Mouse (Mus musculus) neural tube, embryonic 14.5 days (tissue): ENCODE results near the gene Atp6v0e2. TPM values are rescaled to one million over a fixed set of nuclear protein-coding genes. Genes with fewer than 3 reads are reported as not detected.

ENCODE experiments used
- ATAC-seq: fragments of 200-750 bp; cut with Nextera tagmentation; 2 replicates; pipeline ENCODE4 v1.8.0; 2017; ENCODE audit warnings: low read depth, mild to moderate bottlenecking, moderate TSS enrichment, moderate library complexity
- H3K27ac ChIP-seq: fragments of 300-500 bp; sonication (generic); 2 replicates; pipeline ENCODE4 v1.5.1; 2014; ENCODE audit warnings: low read depth, mild to moderate bottlenecking, control low read depth, low read length, moderate library complexity, mixed read lengths
- H3K27me3 ChIP-seq: fragments of 300-500 bp; sonication (generic); 2 replicates; pipeline ENCODE4 v1.6.1; 2014; ENCODE audit warnings: low read length; ENCODE audit not compliant: control insufficient read depth, insufficient read depth
- H3K36me3 ChIP-seq: fragments of 300-500 bp; sonication (generic); 2 replicates; pipeline ENCODE4 v1.6.1; 2014; ENCODE audit warnings: low read length, mixed read lengths; ENCODE audit not compliant: control insufficient read depth, insufficient read depth
- H3K4me1 ChIP-seq: fragments of 300-500 bp; sonication (generic); 2 replicates; pipeline ENCODE4 v1.6.1; 2014; ENCODE audit warnings: low read length; ENCODE audit not compliant: control insufficient read depth, insufficient read depth
- H3K4me2 ChIP-seq: fragments of 300-500 bp; sonication (generic); 2 replicates; pipeline ENCODE4 v1.6.1; 2014; ENCODE audit warnings: mild to moderate bottlenecking, low read depth, low read length, control low read depth
- H3K4me3 ChIP-seq: fragments of 300-500 bp; sonication (generic); 2 replicates; pipeline ENCODE4 v1.5.1; 2014; ENCODE audit warnings: low read depth, low read length, control low read depth, mixed read lengths
- H3K9ac ChIP-seq: fragments of 300-500 bp; sonication (generic); replicated peaks from 2 replicates; pipeline ENCODE4 v1.6.1; 2014; ENCODE audit warnings: low read depth, mild to moderate bottlenecking, control low read depth, low read length, mixed read lengths
- H3K9me3 ChIP-seq: fragments of 300-500 bp; sonication (generic); 2 replicates; pipeline ENCODE4 v1.6.1; 2016; ENCODE audit warnings: low read length; ENCODE audit not compliant: control insufficient read depth
- WGBS: fragments of 180-500 bp; shearing (Covaris S2); extraction: QIAGEN DNeasy Blood & Tissue Kit; methylation state at CpG from one replicate; pipeline ENCODE4 v1.1.7; 2014; 5-methylcytosine and 5-hydroxymethylcytosine counted together
- polyA plus RNA-seq: library from polyadenylated mRNA; unstranded; fragments of >200 nt; fragmentation: Nextera tagmentation; extraction: Ambion mirVana; gene quantifications from 2 replicates; pipeline ENCODE4 v1.2.1, GENCODE M21; 2014

Gene Atp6v0e2
- polyA plus RNA-seq, 1 experiment from 2014 or later: 275 TPM

DNA sequence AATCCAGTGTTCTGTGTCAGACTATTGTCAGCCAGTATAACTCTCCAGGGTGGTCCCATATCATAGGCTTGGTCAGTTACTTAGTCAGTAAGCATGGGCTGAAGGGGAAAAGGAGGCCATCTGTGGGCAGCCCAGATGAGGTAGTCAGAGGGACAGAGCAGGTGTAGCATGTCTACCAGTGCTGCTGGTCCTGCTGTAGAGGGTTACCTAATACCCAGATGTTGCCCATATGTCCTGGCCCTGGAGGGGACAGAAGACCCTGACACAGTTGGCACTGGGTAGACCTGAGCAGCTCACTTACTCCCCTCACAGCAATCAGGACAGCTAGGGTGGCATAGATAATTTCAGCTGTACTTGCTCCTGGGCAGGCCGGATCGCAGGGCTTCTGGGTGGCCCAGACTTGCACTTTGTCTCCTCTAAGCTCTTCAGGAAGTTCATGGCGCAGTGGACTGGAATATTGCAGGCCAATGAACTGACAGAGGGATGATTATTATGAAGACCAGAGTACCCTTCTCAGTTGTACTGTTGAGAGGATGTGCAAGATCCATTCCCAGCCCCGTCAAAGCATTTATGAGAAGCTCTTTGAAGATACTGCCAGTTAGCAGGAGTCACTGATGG, 28.4 kb downstream of the Atp6v0e2 start:
- no peaks in the 10 kb centered on the region for H3K4me1 ChIP-seq
- no peak overlapping the region for H3K4me2 ChIP-seq
- H3K9me3 ChIP-seq: no peaks in the 10 kb centered on the region
- no peak overlapping the region for H3K9ac ChIP-seq
- no peak overlapping the region for H3K27ac ChIP-seq
- H3K27me3 ChIP-seq: no peaks in the 10 kb centered on the region
- 95% methylated on average over 4 of the region's 4 CpGs for WGBS
- no peak overlapping the region for H3K4me3 ChIP-seq
- H3K36me3 ChIP-seq: peaks cover 7% of the 10 kb centered on the region; the same call in 1 of the 2 replicates
- no peak for ATAC-seq

DNA sequence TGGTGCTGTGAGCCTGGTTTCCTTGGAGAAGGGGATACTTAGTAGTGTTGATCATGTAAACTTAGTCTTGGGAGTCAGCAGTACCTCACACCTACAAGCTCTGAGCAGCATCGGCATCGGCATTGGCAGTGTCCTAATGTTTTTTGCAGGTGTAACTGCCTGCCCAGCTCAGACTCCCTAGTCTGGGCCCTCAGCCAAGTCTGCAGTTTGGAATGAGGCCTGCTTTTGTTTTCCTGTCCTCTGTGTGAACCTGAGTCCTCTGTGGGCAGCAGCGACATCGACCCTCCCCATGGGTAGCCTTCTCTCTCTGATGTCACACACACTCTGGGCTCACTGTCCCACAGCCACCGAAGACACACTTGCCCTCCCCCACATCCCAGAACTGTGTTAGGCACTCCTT, 28.9 kb downstream of the Atp6v0e2 start:
- H3K27me3 ChIP-seq: no peaks in the 10 kb centered on the region
- no peaks in the 10 kb centered on the region for H3K9me3 ChIP-seq
- H3K4me3 ChIP-seq: no peak overlapping the region
- H3K9ac ChIP-seq: no peak overlapping the region
- ATAC-seq: no peak; the same call in 1 of the 2 replicates
- no peak overlapping the region for H3K27ac ChIP-seq
- no peaks in the 10 kb centered on the region for H3K4me1 ChIP-seq
- WGBS: 42% methylated on average over 5 of the region's 5 CpGs
- H3K36me3 ChIP-seq: peaks cover 4% of the 10 kb centered on the region; the same call in 1 of the 2 replicates
- no peak overlapping the region for H3K4me2 ChIP-seq

DNA sequence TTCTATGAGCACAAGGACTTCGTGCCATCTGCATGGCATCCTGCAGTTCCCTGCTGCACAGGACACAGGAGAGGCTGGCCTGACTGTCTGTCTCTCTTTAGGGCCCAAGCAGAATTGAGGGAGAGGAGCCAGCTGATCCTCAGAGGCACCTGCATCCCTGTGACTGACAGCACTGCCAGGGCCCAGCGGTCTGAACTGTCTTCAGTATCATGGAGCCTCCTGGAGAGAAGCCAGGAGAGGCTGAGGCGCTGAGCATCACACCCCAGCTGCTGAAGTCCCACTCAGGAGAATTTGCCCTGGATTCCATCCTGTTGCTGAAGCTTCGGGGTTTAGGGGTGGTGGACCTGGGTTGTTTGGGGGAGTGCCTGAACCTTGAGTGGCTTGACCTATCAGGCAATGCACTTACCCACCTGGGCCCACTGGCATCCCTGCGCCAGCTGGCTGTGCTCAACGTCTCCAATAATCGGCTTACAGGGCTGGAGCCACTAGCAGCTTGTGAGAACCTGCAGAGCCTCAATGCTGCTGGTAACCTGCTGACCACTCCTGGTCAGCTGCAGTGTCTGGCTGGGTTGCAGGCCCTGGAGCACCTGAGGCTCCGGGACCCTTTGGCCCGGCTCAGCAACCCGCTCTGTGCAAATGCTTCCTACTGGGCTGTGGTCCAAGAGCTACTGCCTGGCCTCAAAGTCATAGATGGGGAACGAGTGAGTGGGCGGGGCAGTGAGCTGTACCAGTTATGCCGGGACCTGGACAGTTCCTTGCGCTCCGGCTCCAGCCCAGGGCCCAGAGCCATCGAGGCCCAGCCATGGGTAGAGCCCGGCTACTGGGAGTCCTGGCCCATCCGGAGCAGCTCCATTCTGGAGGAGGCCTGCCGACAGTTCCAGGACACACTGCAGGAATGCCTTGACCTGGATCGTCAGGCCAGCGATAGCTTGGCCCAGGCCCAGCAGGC, 30.9 kb downstream of the Atp6v0e2 start:
- H3K9ac ChIP-seq: no peak overlapping the region
- H3K9me3 ChIP-seq: no peaks in the 10 kb centered on the region
- WGBS: 79% methylated on average over 21 of the region's 21 CpGs
- peak; percentile 22; the same call in 1 of the 2 replicates for ATAC-seq
- peaks cover 3% of the 10 kb centered on the region; the same call in 1 of the 2 replicates for H3K36me3 ChIP-seq
- no peak overlapping the region for H3K4me3 ChIP-seq
- no peaks in the 10 kb centered on the region for H3K4me1 ChIP-seq
- H3K27ac ChIP-seq: no peak overlapping the region
- H3K27me3 ChIP-seq: no peaks in the 10 kb centered on the region
- H3K4me2 ChIP-seq: no peak overlapping the region

DNA sequence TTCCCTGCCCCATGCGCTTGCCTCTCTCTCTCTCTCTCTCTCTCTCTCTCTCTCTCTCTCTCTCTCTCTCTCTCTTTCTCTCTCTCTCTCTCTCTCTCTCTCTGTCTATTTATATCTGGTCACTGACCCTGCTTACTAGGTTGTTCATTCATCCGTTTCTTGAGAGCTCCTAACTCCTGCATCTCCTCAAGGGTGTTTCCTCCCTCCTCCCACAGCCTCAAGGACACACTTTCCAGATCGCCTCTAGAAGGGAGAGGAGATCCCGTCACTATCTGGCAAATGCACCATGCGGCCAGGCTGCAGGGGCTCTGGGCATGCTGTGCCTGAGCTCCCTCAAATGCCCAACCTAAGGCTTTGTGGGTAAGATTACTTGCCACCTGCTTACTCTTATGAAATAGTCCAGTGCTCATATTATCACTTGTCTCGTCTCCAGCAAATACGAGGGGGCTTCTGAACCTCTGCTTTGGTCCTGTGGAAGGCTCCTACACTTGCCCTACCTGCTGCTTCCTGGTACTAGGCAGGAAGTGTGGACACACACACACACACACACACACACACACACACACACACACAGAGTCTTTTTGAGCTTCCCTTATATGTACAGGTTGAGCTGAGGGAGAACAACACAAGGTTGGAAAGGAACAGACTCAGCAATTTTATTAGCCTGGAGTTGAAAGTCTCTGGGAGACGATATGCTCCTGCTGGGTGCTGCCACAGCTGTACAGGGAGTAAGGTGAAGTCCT, 31.8 kb downstream of the Atp6v0e2 start:
- H3K4me1 ChIP-seq: no peaks in the 10 kb centered on the region
- H3K9ac ChIP-seq: no peak overlapping the region
- H3K36me3 ChIP-seq: peaks cover 3% of the 10 kb centered on the region; the same call in 1 of the 2 replicates
- no peak overlapping the region for H3K27ac ChIP-seq
- no peak for ATAC-seq
- no peak overlapping the region for H3K4me3 ChIP-seq
- no peaks in the 10 kb centered on the region for H3K9me3 ChIP-seq
- no peak overlapping the region for H3K4me2 ChIP-seq
- WGBS: 82% methylated on average over 8 of the region's 8 CpGs
- H3K27me3 ChIP-seq: no peaks in the 10 kb centered on the region

DNA sequence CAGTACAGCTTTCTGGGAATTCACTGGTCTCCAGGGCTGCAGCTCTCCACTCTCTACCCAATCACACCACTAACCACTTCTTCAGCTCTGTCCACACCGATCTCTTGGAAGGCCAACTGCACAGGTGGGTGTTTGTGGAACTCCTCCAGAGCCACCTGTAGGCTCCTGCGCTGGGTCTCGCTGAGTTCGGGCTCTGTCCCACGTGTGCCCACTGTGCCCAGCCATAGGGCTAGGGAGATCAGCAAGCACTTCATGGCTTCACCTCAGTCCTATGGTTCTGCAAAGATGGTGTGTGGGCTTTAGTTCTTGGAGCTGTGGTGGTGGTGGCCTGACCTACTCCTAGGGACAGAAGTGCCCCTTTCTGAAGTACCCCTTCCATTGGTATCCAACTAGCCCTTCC, 34.6 kb downstream of the Atp6v0e2 start:
- ATAC-seq: no peak

DNA sequence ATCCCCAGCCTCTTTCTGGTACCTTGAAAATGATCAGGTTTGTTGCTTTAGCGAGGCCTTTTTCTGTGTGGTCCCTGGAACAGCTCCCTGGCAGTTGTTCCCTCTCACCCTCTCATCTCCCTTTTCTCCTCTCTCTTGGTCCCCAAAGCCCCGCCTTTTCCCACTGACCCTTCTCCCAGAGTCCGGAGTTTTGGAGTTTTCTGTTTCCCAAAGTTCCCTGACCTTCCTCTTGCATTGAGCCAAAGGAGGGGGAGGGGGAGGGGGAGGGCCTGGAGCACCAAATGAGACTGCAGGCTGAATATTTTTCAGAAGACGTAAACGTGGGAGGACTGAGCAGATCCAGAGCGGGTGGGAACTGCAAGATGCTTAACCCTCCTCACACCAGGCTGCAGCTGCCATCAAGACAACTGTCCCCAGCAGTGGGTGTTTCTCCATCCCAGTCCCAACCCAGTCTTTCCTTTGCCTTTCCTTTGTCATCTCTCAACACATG, 35.2 kb downstream of the Atp6v0e2 start, which contains the start of gene Rarres2:
TSS of gene Rarres2 (minus strand) at position 218 of the 490 bp plus-strand sequence.
- no peak within 1 kb of the TSS for H3K4me3 ChIP-seq
- no peak for ATAC-seq
- H3K4me1 ChIP-seq: no peaks in the 10 kb centered on the region
- no peaks in the 10 kb centered on the region for H3K36me3 ChIP-seq
- H3K4me2 ChIP-seq: no peak within 1 kb of the TSS
- no peaks in the 10 kb centered on the region for H3K27me3 ChIP-seq
- no peaks in the 10 kb centered on the region for H3K9me3 ChIP-seq
- no peak within 1 kb of the TSS for H3K9ac ChIP-seq
- 45% methylated on average over 6 of the region's 6 CpGs for WGBS
- H3K27ac ChIP-seq: no peak within 1 kb of the TSS

More for the DNA sequence above, 34.6 kb downstream of the Atp6v0e2 start:
- Histone ChIP-seq H3K4me2 (no peak overlapping the region), H3K9me3 (no peaks in the 10 kb centered on the region), H3K27ac (no peak overlapping the region), H3K4me1 (no peaks in the 10 kb centered on the region), H3K4me3 (no peak overlapping the region), H3K36me3 (no peaks in the 10 kb centered on the region), H3K27me3 (no peaks in the 10 kb centered on the region), H3K9ac (no peak overlapping the region)
- 92% methylated on average over 5 of the region's 5 CpGs for WGBS

DNA sequence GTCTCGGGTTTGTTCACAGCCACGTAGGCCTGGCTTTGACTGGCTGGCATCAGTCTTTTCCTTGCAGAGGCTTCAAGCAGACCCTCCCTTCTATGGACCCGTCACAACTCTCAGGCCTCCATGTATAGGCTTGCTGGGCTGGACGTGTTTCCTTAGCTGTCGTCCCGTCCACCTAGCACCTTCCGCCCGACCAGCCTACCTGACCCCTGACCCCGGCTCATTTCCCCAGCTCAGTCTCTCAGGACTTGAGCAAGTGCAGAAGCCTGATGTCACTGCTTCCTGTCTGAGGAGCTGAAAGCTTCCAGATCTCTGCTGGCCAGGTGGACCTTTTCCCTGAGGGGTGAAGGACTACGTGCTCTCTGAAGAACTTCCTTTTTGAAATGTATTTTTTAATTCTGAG, 35.9 kb downstream of the Atp6v0e2 start:
- Histone ChIP-seq H3K4me2 (no peak overlapping the region), H3K4me3 (no peak overlapping the region), H3K27me3 (no peaks in the 10 kb centered on the region), H3K27ac (no peak overlapping the region), H3K4me1 (no peaks in the 10 kb centered on the region), H3K9me3 (no peaks in the 10 kb centered on the region), H3K9ac (no peak overlapping the region), H3K36me3 (no peaks in the 10 kb centered on the region)
- ATAC-seq: no peak
- WGBS: 75% methylated on average over 10 of the region's 10 CpGs

DNA sequence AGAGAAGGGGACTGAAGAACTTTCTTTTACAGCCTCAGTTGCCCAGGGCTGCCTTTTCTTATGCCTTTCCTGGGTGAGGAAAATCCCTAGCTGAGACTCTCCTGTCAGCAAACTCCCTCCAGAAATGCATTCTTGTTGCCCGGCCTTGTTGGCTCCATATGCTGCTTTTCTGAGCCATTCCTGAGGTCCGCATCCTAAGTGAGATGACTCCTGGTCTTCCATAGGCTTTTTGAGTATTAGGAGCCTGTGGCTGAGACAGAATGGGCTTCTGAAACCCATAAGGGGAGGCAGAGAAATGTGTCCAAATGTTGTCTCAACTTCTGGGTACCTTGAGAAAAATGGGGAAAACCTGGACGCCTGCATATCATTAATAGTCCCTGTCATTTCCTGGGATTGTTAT, 36.6 kb downstream of the Atp6v0e2 start:
- Histone ChIP-seq H3K9me3 (no peaks in the 10 kb centered on the region), H3K4me3 (no peak overlapping the region), H3K27me3 (no peaks in the 10 kb centered on the region), H3K4me2 (no peak overlapping the region), H3K9ac (no peak overlapping the region), H3K27ac (no peak overlapping the region), H3K4me1 (no peaks in the 10 kb centered on the region), H3K36me3 (no peaks in the 10 kb centered on the region)
- ATAC-seq: no peak
- WGBS: 81% methylated on average over 3 of the region's 3 CpGs
